Comparison of ENCODE assay signal across 24 mouse cellular contexts in genomic region chr10:23959071-23959470, GRCm38 (mm10). TPM values are rescaled to one million over a fixed set of nuclear protein-coding genes. Genes with fewer than 3 reads are reported as not detected.
A peak's percentile ranks its signal among the peaks of the same experiment; 100 is the strongest.
DNase-seq lines count a peak whose midpoint lies in the region; ATAC-seq lines count a peak whose summit lies in the region.
"Had no signal": no experiment of that assay in that cellular context is flagged by ENCODE, and none has a peak within 500 bp of the region (broad histone marks: within the 10 kb centered on the region; RNA-seq: fewer than 3 reads in every experiment).

No protein-coding gene starts in this region.

- peak; percentile 70 for ATAC-seq in intestine, embryonic 16.5 days
- ATAC-seq in hindbrain, embryonic 11.5 days (ENCODE audit: low FRiP score) = no peak
- ATAC-seq in granulocyte monocyte progenitor cell, adult 5-6 weeks (replicated peaks; ENCODE audit: poor library complexity, severe bottlenecking) = no peak

- peak; percentile 24 for DNase-seq in left cerebral cortex, postnatal 4 days
- DNase-seq in left cerebral cortex, adult 9 months (ENCODE audit: low spot score in 2 of 2) = no peak
- peak; percentile 45 for DNase-seq in fat pad, adult 2 months (ENCODE audit: extremely low read depth, low read depth, low spot score)
- peak; percentile 64 to 66 for DNase-seq in kidney, postnatal 25 days
- DNase-seq in hindbrain, embryonic 11.5 days (ENCODE audit: low spot score) = no peak
- DNase-seq in right cerebral cortex, adult 2 months (ENCODE audit: low spot score in 2 of 2) = no peak
- DNase-seq: cerebellum, adult 11 months; thymus, postnatal 36 days had no signal

- 45% methylated on average over 3 of the region's 3 CpGs for WGBS in intestine, embryonic 16.5 days
- WGBS in hindbrain, embryonic 11.5 days = 74% methylated on average over 3 of the region's 3 CpGs

- no peak overlapping the region for H3K9ac ChIP-seq in intestine, embryonic 16.5 days (ENCODE audit: low read depth, low read length)
- no peak overlapping the region for H3K9ac ChIP-seq in hindbrain, embryonic 11.5 days (ENCODE audit: low read depth, low read length)
- H3K9ac ChIP-seq: embryonic facial prominence, embryonic 15.5 days; forebrain, embryonic 12.5 days; hindbrain, embryonic 12.5 days; limb, embryonic 12.5 days; neural tube, embryonic 15.5 days had no signal

- H3K36me3 ChIP-seq in intestine, embryonic 16.5 days (ENCODE audit: control insufficient read depth, insufficient read depth, low read length) = no peaks in the 10 kb centered on the region
- no peaks in the 10 kb centered on the region for H3K36me3 ChIP-seq in hindbrain, embryonic 11.5 days (ENCODE audit: control insufficient read depth, insufficient read depth, low read length)
- H3K36me3 ChIP-seq: embryonic facial prominence, embryonic 15.5 days; forebrain, embryonic 12.5 days; hindbrain, embryonic 12.5 days; limb, embryonic 12.5 days; midbrain, embryonic 10.5 days; neural tube, embryonic 15.5 days had no signal

- no peaks in the 10 kb centered on the region for H3K27me3 ChIP-seq in intestine, embryonic 16.5 days (replicated peaks; ENCODE audit: control insufficient read depth, insufficient read depth, low read length)
- H3K27me3 ChIP-seq in hindbrain, embryonic 11.5 days (ENCODE audit: control insufficient read depth, insufficient read depth, low read length) = no peaks in the 10 kb centered on the region
- H3K27me3 ChIP-seq: embryonic facial prominence, embryonic 15.5 days; forebrain, embryonic 12.5 days; hindbrain, embryonic 12.5 days; limb, embryonic 12.5 days; neural tube, embryonic 15.5 days had no signal

- intact Hi-C loops in left cerebral cortex, postnatal 4 days (cut with DNase I) = no loop called here

- no peak overlapping the region for H3K4me2 ChIP-seq in intestine, embryonic 16.5 days (ENCODE audit: low read depth, low read length)
- no peak overlapping the region for H3K4me2 ChIP-seq in hindbrain, embryonic 11.5 days (replicated peaks; ENCODE audit: low read depth, low read length)
- H3K4me2 ChIP-seq: embryonic facial prominence, embryonic 15.5 days; forebrain, embryonic 12.5 days; hindbrain, embryonic 12.5 days; limb, embryonic 12.5 days; neural tube, embryonic 15.5 days had no signal

- no peaks in the 10 kb centered on the region for H3K4me1 ChIP-seq in intestine, embryonic 16.5 days (ENCODE audit: control insufficient read depth, insufficient read depth, low read length)
- no peaks in the 10 kb centered on the region for H3K4me1 ChIP-seq in hindbrain, embryonic 11.5 days (replicated peaks; ENCODE audit: control insufficient read depth, insufficient read depth, low read length)
- H3K4me1 ChIP-seq: embryonic facial prominence, embryonic 15.5 days; forebrain, embryonic 12.5 days; hindbrain, embryonic 12.5 days; limb, embryonic 12.5 days; midbrain, embryonic 10.5 days; neural tube, embryonic 15.5 days had no signal

- no peak overlapping the region for H3K4me3 ChIP-seq in intestine, embryonic 16.5 days (ENCODE audit: low read length)
- no peak overlapping the region for H3K4me3 ChIP-seq in hindbrain, embryonic 11.5 days (ENCODE audit: low read depth, low read length)
- H3K4me3 ChIP-seq: embryonic facial prominence, embryonic 15.5 days; forebrain, embryonic 12.5 days; hindbrain, embryonic 12.5 days; limb, embryonic 12.5 days; midbrain, embryonic 10.5 days; neural tube, embryonic 15.5 days had no signal

- H3K27ac ChIP-seq in intestine, embryonic 16.5 days (ENCODE audit: low read length) = no peak overlapping the region
- H3K27ac ChIP-seq in hindbrain, embryonic 11.5 days (ENCODE audit: low read depth, low read length) = no peak overlapping the region
- H3K27ac ChIP-seq: embryonic facial prominence, embryonic 15.5 days; forebrain, embryonic 12.5 days; hindbrain, embryonic 12.5 days; limb, embryonic 12.5 days; midbrain, embryonic 10.5 days; neural tube, embryonic 15.5 days had no signal

- no peaks in the 10 kb centered on the region for H3K9me3 ChIP-seq in intestine, embryonic 16.5 days (ENCODE audit: control insufficient read depth, low read length)
- H3K9me3 ChIP-seq in hindbrain, embryonic 11.5 days (ENCODE audit: control insufficient read depth, low read length) = no peaks in the 10 kb centered on the region
- H3K9me3 ChIP-seq: embryonic facial prominence, embryonic 15.5 days; forebrain, embryonic 12.5 days; hindbrain, embryonic 12.5 days; limb, embryonic 12.5 days; midbrain, embryonic 10.5 days; neural tube, embryonic 15.5 days had no signal

RNA-seq across cellular contexts. Expression of gene Taar4, which starts 1.2 kb away (rescaled TPM):
- not detected for total RNA-seq in left cerebral cortex, postnatal 4 days (2021)
- polyA plus RNA-seq in intestine, embryonic 16.5 days (2015; fragmentation: Nextera tagmentation; extraction: Ambion mirVana) = not detected in 2 replicates
- not detected in 2 replicates for polyA plus RNA-seq in hindbrain, embryonic 11.5 days (2014; fragmentation: Nextera tagmentation; extraction: Ambion mirVana)
- not detected in 2 replicates for total RNA-seq in granulocyte monocyte progenitor cell, adult 5-6 weeks (2014; fragmentation: Nextera tagmentation)
- total RNA-seq in granulocyte monocyte progenitor cell, adult 5-6 weeks (2017) = not detected in 2 replicates
- total RNA-seq: adrenal gland, adult 18-20 months; ES-E14; gastrocnemius, postnatal 4 days; layer of hippocampus, adult 18-20 months; left cerebral cortex, adult 18-20 months had no signal
- polyA plus RNA-seq: cortical plate, adult 2 months; embryonic facial prominence, embryonic 15.5 days; forebrain, embryonic 12.5 days; heart, embryonic 14.5 days; hindbrain, embryonic 12.5 days; limb, embryonic 12.5 days; midbrain, embryonic 10.5 days; neural tube, embryonic 15.5 days; small intestine, adult 2 months had no signal

RNA-seq across cellular contexts. Expression of gene Taar3, which starts 9.7 kb away (rescaled TPM):
- total RNA-seq in left cerebral cortex, postnatal 4 days (2021) = not detected
- polyA plus RNA-seq in intestine, embryonic 16.5 days (2015; fragmentation: Nextera tagmentation; extraction: Ambion mirVana) = not detected in 2 replicates
- not detected in 2 replicates for polyA plus RNA-seq in hindbrain, embryonic 11.5 days (2014; fragmentation: Nextera tagmentation; extraction: Ambion mirVana)
- not detected in 2 replicates for total RNA-seq in granulocyte monocyte progenitor cell, adult 5-6 weeks (2014; fragmentation: Nextera tagmentation)
- not detected in 2 replicates for total RNA-seq in granulocyte monocyte progenitor cell, adult 5-6 weeks (2017)
- total RNA-seq: adrenal gland, adult 18-20 months; ES-E14; gastrocnemius, postnatal 4 days; layer of hippocampus, adult 18-20 months; left cerebral cortex, adult 18-20 months had no signal
- polyA plus RNA-seq: cortical plate, adult 2 months; embryonic facial prominence, embryonic 15.5 days; forebrain, embryonic 12.5 days; heart, embryonic 14.5 days; hindbrain, embryonic 12.5 days; limb, embryonic 12.5 days; midbrain, embryonic 10.5 days; neural tube, embryonic 15.5 days; small intestine, adult 2 months had no signal

RNA-seq across cellular contexts. Expression of gene Taar5, which starts 11.4 kb away (rescaled TPM):
- total RNA-seq in left cerebral cortex, postnatal 4 days (2021) = not detected
- polyA plus RNA-seq in intestine, embryonic 16.5 days (2015; fragmentation: Nextera tagmentation; extraction: Ambion mirVana) = not detected in 2 replicates
- not detected in 2 replicates for polyA plus RNA-seq in hindbrain, embryonic 11.5 days (2014; fragmentation: Nextera tagmentation; extraction: Ambion mirVana)
- total RNA-seq in granulocyte monocyte progenitor cell, adult 5-6 weeks (2014; fragmentation: Nextera tagmentation) = not detected in 2 replicates
- not detected in 2 replicates for total RNA-seq in granulocyte monocyte progenitor cell, adult 5-6 weeks (2017)
- total RNA-seq: adrenal gland, adult 18-20 months; ES-E14; gastrocnemius, postnatal 4 days; layer of hippocampus, adult 18-20 months; left cerebral cortex, adult 18-20 months had no signal
- polyA plus RNA-seq: cortical plate, adult 2 months; embryonic facial prominence, embryonic 15.5 days; forebrain, embryonic 12.5 days; heart, embryonic 14.5 days; limb, embryonic 12.5 days; midbrain, embryonic 10.5 days; neural tube, embryonic 15.5 days; small intestine, adult 2 months had no signal

RNA-seq across cellular contexts. Expression of gene Taar2, which starts 20.7 kb away (rescaled TPM):
- not detected for total RNA-seq in left cerebral cortex, postnatal 4 days (2021)
- not detected in 2 replicates for polyA plus RNA-seq in intestine, embryonic 16.5 days (2015; fragmentation: Nextera tagmentation; extraction: Ambion mirVana)
- polyA plus RNA-seq in hindbrain, embryonic 11.5 days (2014; fragmentation: Nextera tagmentation; extraction: Ambion mirVana) = not detected in 2 replicates
- not detected in 2 replicates for total RNA-seq in granulocyte monocyte progenitor cell, adult 5-6 weeks (2014; fragmentation: Nextera tagmentation)
- not detected in 2 replicates for total RNA-seq in granulocyte monocyte progenitor cell, adult 5-6 weeks (2017)
- total RNA-seq: adrenal gland, adult 18-20 months; ES-E14; gastrocnemius, postnatal 4 days; layer of hippocampus, adult 18-20 months; left cerebral cortex, adult 18-20 months had no signal
- polyA plus RNA-seq: cortical plate, adult 2 months; forebrain, embryonic 12.5 days; heart, embryonic 14.5 days; hindbrain, embryonic 12.5 days; limb, embryonic 12.5 days; midbrain, embryonic 10.5 days; neural tube, embryonic 15.5 days; small intestine, adult 2 months had no signal

RNA-seq across cellular contexts. Expression of gene Taar6, which starts 26.4 kb away (rescaled TPM):
- not detected for total RNA-seq in left cerebral cortex, postnatal 4 days (2021)
- polyA plus RNA-seq in intestine, embryonic 16.5 days (2015; fragmentation: Nextera tagmentation; extraction: Ambion mirVana) = not detected in 2 replicates
- polyA plus RNA-seq in hindbrain, embryonic 11.5 days (2014; fragmentation: Nextera tagmentation; extraction: Ambion mirVana) = not detected in 2 replicates
- total RNA-seq in granulocyte monocyte progenitor cell, adult 5-6 weeks (2014; fragmentation: Nextera tagmentation) = not detected in 2 replicates
- not detected in 2 replicates for total RNA-seq in granulocyte monocyte progenitor cell, adult 5-6 weeks (2017)
- total RNA-seq: adrenal gland, adult 18-20 months; ES-E14; gastrocnemius, postnatal 4 days; layer of hippocampus, adult 18-20 months; left cerebral cortex, adult 18-20 months had no signal
- polyA plus RNA-seq: cortical plate, adult 2 months; embryonic facial prominence, embryonic 15.5 days; forebrain, embryonic 12.5 days; heart, embryonic 14.5 days; limb, embryonic 12.5 days; midbrain, embryonic 10.5 days; neural tube, embryonic 15.5 days; small intestine, adult 2 months had no signal

Comparison
In these comparisons a context has a peak if more than half of its experiments do, and no peak if none do; other contexts are left out.
1. DNase-seq: peak in left cerebral cortex, postnatal 4 days (single experiment), fat pad, adult 2 months (single experiment) and kidney, postnatal 25 days (2 of 2); none in left cerebral cortex, adult 9 months (0 of 2), hindbrain, embryonic 11.5 days (single experiment) and right cerebral cortex, adult 2 months (0 of 2).